Comparison of ENCODE assay signal across 8 mouse cellular contexts in genomic region chr2:84454051-84454450, GRCm38 (mm10). TPM values are rescaled to one million over a fixed set of nuclear protein-coding genes. Genes with fewer than 3 reads are reported as not detected.
DNase-seq lines count a peak whose midpoint lies in the region; ATAC-seq and TF ChIP-seq lines count a peak whose summit lies in the region.

No protein-coding gene starts in this region.

- no peaks in the 10 kb centered on the region for H3K27me3 ChIP-seq in embryonic facial prominence, embryonic 11.5 days (ENCODE audit: control insufficient read depth, insufficient read depth, low read length)
- H3K27me3 ChIP-seq in embryonic facial prominence, embryonic 10.5 days (replicated peaks; ENCODE audit: low read depth, poor library complexity, severe bottlenecking), result no peaks in the 10 kb centered on the region
- no peaks in the 10 kb centered on the region for H3K27me3 ChIP-seq in lung, embryonic 14.5 days (ENCODE audit: insufficient read depth, low read length)
- H3K27me3 ChIP-seq in intestine, postnatal 0 days (replicated peaks; ENCODE audit: control insufficient read depth, insufficient read depth, low read length), result no peaks in the 10 kb centered on the region
- H3K27me3 ChIP-seq in neural tube, embryonic 15.5 days (replicated peaks), result no peaks in the 10 kb centered on the region

- no peak overlapping the region for H3K4me3 ChIP-seq in embryonic facial prominence, embryonic 11.5 days (ENCODE audit: low read depth, low read length)
- no peak overlapping the region for H3K4me3 ChIP-seq in embryonic facial prominence, embryonic 10.5 days
- no peak overlapping the region for H3K4me3 ChIP-seq in lung, embryonic 14.5 days (ENCODE audit: low read depth, low read length)
- no peak overlapping the region for H3K4me3 ChIP-seq in lung, adult 2 months (replicated peaks; ENCODE audit: extremely low read depth, low read depth, low read length)
- no peak overlapping the region for H3K4me3 ChIP-seq in intestine, postnatal 0 days (ENCODE audit: low read depth, low read length)
- H3K4me3 ChIP-seq in neural tube, embryonic 15.5 days (replicated peaks), result no peak overlapping the region

- no peaks in the 10 kb centered on the region for H3K9me3 ChIP-seq in embryonic facial prominence, embryonic 11.5 days (replicated peaks; ENCODE audit: control insufficient read depth, low read length)
- H3K9me3 ChIP-seq in embryonic facial prominence, embryonic 10.5 days, result no peaks in the 10 kb centered on the region
- no peaks in the 10 kb centered on the region for H3K9me3 ChIP-seq in lung, embryonic 14.5 days (ENCODE audit: low read depth, low read length)
- no peaks in the 10 kb centered on the region for H3K9me3 ChIP-seq in intestine, postnatal 0 days (ENCODE audit: control insufficient read depth)
- no peaks in the 10 kb centered on the region for H3K9me3 ChIP-seq in neural tube, embryonic 15.5 days (replicated peaks)

- no peak for TF ChIP-seq POLR2A in lung, adult 2 months (IDR thresholded peaks at IDR 0.05; ENCODE audit: borderline replicate concordance, extremely low read depth, low read depth, low read length)

- TF ChIP-seq CTCF in lung, embryonic 14.5 days (IDR thresholded peaks at IDR 0.05; ENCODE audit: low read depth), result peak; percentile 69
- no peak for TF ChIP-seq CTCF in lung, adult 2 months (IDR thresholded peaks at IDR 0.05; ENCODE audit: insufficient read depth, low read length)
- TF ChIP-seq CTCF in intestine, postnatal 0 days (IDR thresholded peaks at IDR 0.05; ENCODE audit: low read depth), result peak; percentile 78

- H3K27ac ChIP-seq in embryonic facial prominence, embryonic 11.5 days (replicated peaks; ENCODE audit: low read depth, low read length), result no peak overlapping the region
- no peak overlapping the region for H3K27ac ChIP-seq in embryonic facial prominence, embryonic 10.5 days (replicated peaks)
- H3K27ac ChIP-seq in lung, embryonic 14.5 days (ENCODE audit: low read depth), result no peak overlapping the region
- no peak overlapping the region for H3K27ac ChIP-seq in intestine, postnatal 0 days (ENCODE audit: low read depth, low read length)
- no peak overlapping the region for H3K27ac ChIP-seq in neural tube, embryonic 15.5 days (replicated peaks)

- no peaks in the 10 kb centered on the region for H3K4me1 ChIP-seq in embryonic facial prominence, embryonic 11.5 days (ENCODE audit: control insufficient read depth, insufficient read depth, low read length)
- H3K4me1 ChIP-seq in embryonic facial prominence, embryonic 10.5 days, result 0 out of 2 replicates have a peak, but pooled peaks cover 3% of the 10 kb centered on the region
- no peaks in the 10 kb centered on the region for H3K4me1 ChIP-seq in lung, embryonic 14.5 days (ENCODE audit: insufficient read depth)
- no peaks in the 10 kb centered on the region for H3K4me1 ChIP-seq in lung, adult 2 months (ENCODE audit: control insufficient read depth, insufficient read depth, low read length)
- no peaks in the 10 kb centered on the region for H3K4me1 ChIP-seq in intestine, postnatal 0 days (replicated peaks; ENCODE audit: control insufficient read depth, insufficient read depth, low read length)
- H3K4me1 ChIP-seq in neural tube, embryonic 15.5 days, result no peaks in the 10 kb centered on the region

- WGBS in embryonic facial prominence, embryonic 11.5 days, result 16% methylated on average over 5 of the region's 5 CpGs
- WGBS in embryonic facial prominence, embryonic 10.5 days, result 15% methylated on average over 5 of the region's 5 CpGs
- WGBS in lung, embryonic 14.5 days, result 15% methylated on average over 5 of the region's 5 CpGs
- 19% methylated on average over 5 of the region's 5 CpGs for WGBS in lung, adult 2 months
- WGBS in intestine, postnatal 0 days, result 17% methylated on average over 5 of the region's 5 CpGs
- 9% methylated on average over 5 of the region's 5 CpGs for WGBS in neural tube, embryonic 15.5 days

- peak; percentile 86 for DNase-seq in embryonic facial prominence, embryonic 11.5 days (ENCODE audit: low spot score)
- DNase-seq in embryonic facial prominence, embryonic 10.5 days (ENCODE audit: low spot score), result no peak
- peak; percentile 91 for DNase-seq in lung, embryonic 14.5 days
- no peak for DNase-seq in lung, adult 2 months
- peak; percentile 88 for DNase-seq in embryo, embryonic 10.5 days (ENCODE audit: low spot score)
- no peak for DNase-seq in testis, postnatal 14 days (ENCODE audit: low spot score)

- no peaks in the 10 kb centered on the region for H3K36me3 ChIP-seq in embryonic facial prominence, embryonic 11.5 days (replicated peaks; ENCODE audit: control insufficient read depth, insufficient read depth, low read depth, low read length)
- no peaks in the 10 kb centered on the region for H3K36me3 ChIP-seq in embryonic facial prominence, embryonic 10.5 days (replicated peaks)
- H3K36me3 ChIP-seq in lung, embryonic 14.5 days (ENCODE audit: insufficient read depth), result 0 out of 2 replicates have a peak, but pooled peaks cover 4% of the 10 kb centered on the region
- no peaks in the 10 kb centered on the region for H3K36me3 ChIP-seq in intestine, postnatal 0 days (ENCODE audit: control insufficient read depth, insufficient read depth)
- no peaks in the 10 kb centered on the region for H3K36me3 ChIP-seq in neural tube, embryonic 15.5 days

- no peak overlapping the region for H3K9ac ChIP-seq in embryonic facial prominence, embryonic 11.5 days (replicated peaks; ENCODE audit: low read length)
- H3K9ac ChIP-seq in lung, embryonic 14.5 days, result no peak overlapping the region
- H3K9ac ChIP-seq in intestine, postnatal 0 days (ENCODE audit: low read depth, low read length), result no peak overlapping the region
- H3K9ac ChIP-seq in neural tube, embryonic 15.5 days (replicated peaks), result no peak overlapping the region

- H3K4me2 ChIP-seq in embryonic facial prominence, embryonic 11.5 days (ENCODE audit: low read depth, low read length), result no peak overlapping the region
- no peak overlapping the region for H3K4me2 ChIP-seq in lung, embryonic 14.5 days
- H3K4me2 ChIP-seq in intestine, postnatal 0 days (replicated peaks; ENCODE audit: low read depth), result no peak overlapping the region
- H3K4me2 ChIP-seq in neural tube, embryonic 15.5 days, result no peak overlapping the region

- ATAC-seq in embryonic facial prominence, embryonic 11.5 days (replicated peaks; ENCODE audit: insufficient number of reproducible peaks, low FRiP score, low TSS enrichment, low read depth), result no peak
- ATAC-seq in lung, embryonic 14.5 days (ENCODE audit: insufficient read depth), result peak; percentile 59; the same call in 1 of the 2 replicates
- no peak for ATAC-seq in intestine, postnatal 0 days
- ATAC-seq in neural tube, embryonic 15.5 days (ENCODE audit: low FRiP score), result peak; percentile 69; the same call in 1 of the 2 replicates

RNA-seq across cellular contexts. Expression of gene Tfpi, which starts 22.5 kb away (rescaled TPM):
- 20.8 and 23.1 TPM in 2 replicates for polyA plus RNA-seq in embryonic facial prominence, embryonic 11.5 days (2014; fragmentation: Nextera tagmentation; extraction: Ambion mirVana)
- polyA plus RNA-seq in embryonic facial prominence, embryonic 10.5 days (2016; fragmentation: Nextera tagmentation; extraction: Ambion mirVana), result 13.8 and 14.5 TPM in 2 replicates
- 63.1 and 66.3 TPM in 2 replicates for polyA plus RNA-seq in lung, embryonic 14.5 days (2014; fragmentation: Nextera tagmentation; extraction: Ambion mirVana)
- 6.2 and 10.5 TPM in 2 replicates for polyA plus RNA-seq in lung, adult 2 months (2012; rRNA removed)
- polyA plus RNA-seq in intestine, postnatal 0 days (2015; fragmentation: Nextera tagmentation; extraction: Ambion mirVana), result 31.3 and 33.4 TPM in 2 replicates
- 21.2 and 25.9 TPM in 2 replicates for polyA plus RNA-seq in neural tube, embryonic 15.5 days (2015; fragmentation: Nextera tagmentation; extraction: Ambion mirVana)

RNA-seq across cellular contexts. Expression of gene Calcrl, which starts 28.8 kb away (rescaled TPM):
- 23.9 and 24.2 TPM in 2 replicates for polyA plus RNA-seq in embryonic facial prominence, embryonic 11.5 days (2014; fragmentation: Nextera tagmentation; extraction: Ambion mirVana)
- polyA plus RNA-seq in embryonic facial prominence, embryonic 10.5 days (2016; fragmentation: Nextera tagmentation; extraction: Ambion mirVana), result 14.8 and 18.5 TPM in 2 replicates
- polyA plus RNA-seq in lung, embryonic 14.5 days (2014; fragmentation: Nextera tagmentation; extraction: Ambion mirVana), result 42.3 and 47.3 TPM in 2 replicates
- 128 and 192 TPM in 2 replicates for polyA plus RNA-seq in lung, adult 2 months (2012; rRNA removed)
- polyA plus RNA-seq in intestine, postnatal 0 days (2015; fragmentation: Nextera tagmentation; extraction: Ambion mirVana), result 14.2 TPM in 2 replicates
- polyA plus RNA-seq in neural tube, embryonic 15.5 days (2015; fragmentation: Nextera tagmentation; extraction: Ambion mirVana), result 23.2 and 26.9 TPM in 2 replicates

Comparison
In these comparisons a context has a peak if more than half of its experiments do, and no peak if none do; other contexts are left out.
1. DNase-seq: peak in embryonic facial prominence, embryonic 11.5 days (single experiment), lung, embryonic 14.5 days (single experiment) and embryo, embryonic 10.5 days (single experiment); none in embryonic facial prominence, embryonic 10.5 days (single experiment), lung, adult 2 months (single experiment) and testis, postnatal 14 days (single experiment).
2. ATAC-seq: peak in lung, embryonic 14.5 days (single experiment) and neural tube, embryonic 15.5 days (single experiment); none in embryonic facial prominence, embryonic 11.5 days (single experiment) and intestine, postnatal 0 days (single experiment).